Mouse (Mus musculus) midbrain, embryonic 16.5 days (tissue): ENCODE data around the gene Rffl. TPM values are rescaled to one million over a fixed set of nuclear protein-coding genes. Genes with fewer than 3 reads are reported as not detected.

ENCODE experiments used
- ATAC-seq: fragments of 200-750 bp; cut with Nextera tagmentation; 2 replicates; pipeline ENCODE4 v1.8.0; 2017; ENCODE audit warnings: moderate TSS enrichment
- H3K27ac ChIP-seq: fragments of 300-500 bp; sonication (generic); 2 replicates; pipeline ENCODE4 v1.5.1; 2014; ENCODE audit warnings: mild to moderate bottlenecking, low read length, mixed read lengths
- H3K27me3 ChIP-seq: fragments of 300-500 bp; sonication (generic); 2 replicates; pipeline ENCODE4 v1.6.1; 2014; ENCODE audit warnings: low read depth, low read length, mixed read lengths; ENCODE audit not compliant: control insufficient read depth, insufficient read depth
- H3K36me3 ChIP-seq: fragments of 300-500 bp; sonication (generic); 2 replicates; pipeline ENCODE4 v1.6.1; 2014; ENCODE audit warnings: mild to moderate bottlenecking, low read length, moderate library complexity, mixed read lengths; ENCODE audit not compliant: control insufficient read depth, insufficient read depth
- H3K4me1 ChIP-seq: fragments of 300-500 bp; sonication (generic); 2 replicates; pipeline ENCODE4 v1.6.1; 2014; ENCODE audit warnings: mild to moderate bottlenecking, low read length, mixed read lengths; ENCODE audit not compliant: control insufficient read depth, insufficient read depth
- H3K4me2 ChIP-seq: fragments of 300-500 bp; sonication (generic); 2 replicates; pipeline ENCODE4 v1.6.1; 2014; ENCODE audit warnings: mild to moderate bottlenecking, low read length, mixed read lengths
- H3K4me3 ChIP-seq: fragments of 300-500 bp; sonication (generic); 2 replicates; pipeline ENCODE4 v1.5.1; 2014; ENCODE audit warnings: low read depth, mild to moderate bottlenecking, low read length, moderate library complexity, mixed read lengths
- H3K9ac ChIP-seq: fragments of 300-500 bp; sonication (generic); 2 replicates; pipeline ENCODE4 v1.6.1; 2014; ENCODE audit warnings: low read depth, low read length, mixed read lengths
- H3K9me3 ChIP-seq: fragments of 300-500 bp; sonication (generic); replicated peaks from 2 replicates; pipeline ENCODE4 v1.6.1; 2014; ENCODE audit warnings: mild to moderate bottlenecking, low read length, mixed read lengths; ENCODE audit not compliant: control insufficient read depth, poor library complexity, severe bottlenecking
- WGBS: fragments of 180-500 bp; shearing (Covaris S2); extraction: QIAGEN DNeasy Blood & Tissue Kit; methylation state at CpG from one replicate; pipeline ENCODE4 v1.1.7; 2014; 5-methylcytosine and 5-hydroxymethylcytosine counted together
- polyA plus RNA-seq: library from polyadenylated mRNA; unstranded; fragments of >200 nt; fragmentation: Nextera tagmentation; extraction: Ambion mirVana; gene quantifications from 2 replicates; pipeline ENCODE4 v1.2.1, GENCODE M21; 2015

Gene Rffl
- polyA plus RNA-seq, 1 experiment from 2014 or later: 3.9 TPM

DNA sequence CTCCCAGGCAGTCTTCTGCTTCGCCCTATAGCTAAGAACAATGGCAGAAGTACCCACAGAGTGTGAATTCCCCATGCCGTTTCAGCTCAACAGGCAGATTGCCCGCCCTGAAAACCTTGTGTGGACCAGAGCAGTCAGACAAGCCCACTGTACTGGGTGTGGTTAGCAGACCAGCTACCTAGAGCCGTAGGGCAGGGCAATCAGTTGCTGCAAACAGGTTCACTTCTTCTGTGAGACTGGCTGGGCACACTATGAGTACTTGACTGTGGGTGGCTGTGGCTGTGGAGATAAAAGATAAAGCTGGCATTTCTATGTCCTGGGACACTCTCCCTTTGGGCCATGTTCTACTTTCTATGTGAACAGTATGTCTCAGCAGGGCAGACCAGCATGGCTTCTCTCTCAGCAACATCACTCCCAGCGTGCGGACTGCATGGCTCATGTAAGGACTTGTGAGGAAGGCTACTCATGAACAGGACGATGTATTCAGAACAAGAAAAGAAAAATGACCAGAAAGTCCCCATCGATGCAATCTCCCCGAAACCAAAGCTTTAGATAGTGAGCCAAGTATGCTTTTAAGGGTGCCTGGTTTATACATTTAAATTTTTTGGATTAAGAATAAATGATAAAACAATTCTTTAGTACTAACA lies 15.6 kb downstream of the Rffl start:
- Histone ChIP-seq H3K9ac (no peak overlapping the region), H3K4me2 (no peak overlapping the region), H3K36me3 (no peaks in the 10 kb centered on the region), H3K4me1 (no peaks in the 10 kb centered on the region), H3K4me3 (no peak overlapping the region), H3K9me3 (no peaks in the 10 kb centered on the region), H3K27me3 (no peaks in the 10 kb centered on the region), H3K27ac (no peak overlapping the region)
- ATAC-seq: no peak
- WGBS: 76% methylated on average over 9 of the region's 9 CpGs

DNA sequence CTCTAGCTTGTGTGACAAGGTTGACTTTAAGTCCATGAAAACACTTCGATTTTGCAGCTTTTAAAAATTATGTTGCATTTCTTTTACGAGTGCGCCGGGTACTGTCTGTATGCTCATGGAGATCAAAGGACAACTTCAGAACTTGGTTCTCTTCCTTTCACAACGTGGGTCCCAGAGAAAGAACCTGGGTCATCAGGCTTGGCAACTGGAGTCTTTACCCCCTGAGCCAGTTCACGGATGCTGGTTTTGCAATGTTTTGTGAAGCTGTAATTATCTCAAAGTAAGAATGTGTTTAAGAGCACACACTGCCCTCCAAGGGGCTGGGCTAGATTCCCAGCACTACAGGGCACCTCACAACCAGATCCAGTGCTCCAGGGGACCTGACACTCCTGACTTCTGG lies 16.9 kb downstream of the Rffl start:
- no peak overlapping the region for H3K4me2 ChIP-seq
- no peaks in the 10 kb centered on the region; the same call in 1 of the 2 replicates for H3K4me1 ChIP-seq
- H3K27me3 ChIP-seq: no peaks in the 10 kb centered on the region
- H3K9me3 ChIP-seq: no peaks in the 10 kb centered on the region
- no peaks in the 10 kb centered on the region for H3K36me3 ChIP-seq
- H3K9ac ChIP-seq: no peak overlapping the region
- H3K27ac ChIP-seq: no peak overlapping the region
- no peak for ATAC-seq
- 89% methylated on average over 6 of the region's 6 CpGs for WGBS
- no peak overlapping the region for H3K4me3 ChIP-seq

GRCm38 (mm10) chr11:82852958-82853357 lies 18.1 kb downstream of the Rffl start:
- WGBS: 90% methylated on average over 7 of the region's 7 CpGs
- no peaks in the 10 kb centered on the region for H3K9me3 ChIP-seq
- ATAC-seq: no peak

DNA sequence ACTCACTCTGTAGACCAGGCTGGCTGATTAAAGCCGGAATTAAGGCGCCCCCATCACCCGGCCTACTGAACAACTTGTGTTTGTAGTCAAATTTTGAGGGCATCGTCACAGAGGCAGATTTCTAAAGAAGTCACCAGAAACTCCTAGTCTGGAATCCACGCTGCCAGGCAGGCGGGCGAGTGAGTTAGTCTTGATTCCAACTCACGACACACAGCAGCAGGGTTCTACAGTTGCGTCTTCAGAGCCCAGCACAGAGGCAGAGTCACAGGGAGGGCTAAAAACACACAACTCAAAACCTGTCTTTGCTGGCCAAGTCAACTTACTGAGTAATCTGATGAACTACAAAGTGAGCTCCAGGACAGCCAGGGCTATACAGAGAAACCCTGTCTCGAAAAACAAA lies 18.5 kb downstream of the Rffl start:
- Histone ChIP-seq H3K9me3 (no peaks in the 10 kb centered on the region), H3K27ac (no peak overlapping the region), H3K36me3 (no peaks in the 10 kb centered on the region), H3K27me3 (no peaks in the 10 kb centered on the region), H3K4me3 (no peak overlapping the region), H3K9ac (no peak overlapping the region), H3K4me2 (no peak overlapping the region), H3K4me1 (no peaks in the 10 kb centered on the region; the same call in 1 of the 2 replicates)
- ATAC-seq: no peak
- 82% methylated on average over 10 of the region's 10 CpGs for WGBS

More at GRCm38 (mm10) chr11:82852958-82853357, 18.1 kb downstream of the Rffl start:
- H3K27me3 ChIP-seq: no peaks in the 10 kb centered on the region
- H3K9ac ChIP-seq: no peak overlapping the region
- no peak overlapping the region for H3K4me2 ChIP-seq
- no peaks in the 10 kb centered on the region for H3K36me3 ChIP-seq
- H3K4me3 ChIP-seq: no peak overlapping the region
- no peak overlapping the region for H3K27ac ChIP-seq
- no peaks in the 10 kb centered on the region; the same call in 1 of the 2 replicates for H3K4me1 ChIP-seq

DNA sequence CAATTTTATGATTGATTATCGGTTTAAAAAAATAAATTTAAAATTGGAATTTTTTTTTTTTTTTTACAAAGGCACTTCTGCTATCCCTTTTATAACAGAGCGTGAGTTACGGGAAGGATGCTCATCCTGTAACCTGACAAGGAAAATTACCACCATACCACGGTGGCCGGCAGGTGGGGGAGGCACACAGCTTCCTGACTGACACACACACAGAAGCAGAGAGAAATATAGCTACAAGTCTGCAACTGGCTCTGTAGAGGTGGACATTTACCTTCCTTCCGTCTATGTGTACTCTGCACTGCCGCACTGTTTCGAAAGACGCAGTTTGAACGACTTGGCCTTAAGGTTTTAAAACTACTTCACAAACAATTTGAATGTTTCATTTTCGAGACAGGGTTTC lies 18.9 kb downstream of the Rffl start:
- no peak overlapping the region for H3K4me2 ChIP-seq
- no peaks in the 10 kb centered on the region for H3K9me3 ChIP-seq
- no peaks in the 10 kb centered on the region for H3K27me3 ChIP-seq
- no peaks in the 10 kb centered on the region for H3K36me3 ChIP-seq
- H3K4me1 ChIP-seq: peaks cover 3% of the 10 kb centered on the region; the same call in 1 of the 2 replicates
- H3K27ac ChIP-seq: no peak overlapping the region
- no peak overlapping the region for H3K9ac ChIP-seq
- H3K4me3 ChIP-seq: no peak overlapping the region
- 86% methylated on average over 11 of the region's 11 CpGs for WGBS
- no peak for ATAC-seq

- WGBS: 46% methylated on average over 5 of the region's 5 CpGs
- 0 out of 2 replicates have a peak overlapping the region, but pooled peaks have one; percentile 1 for H3K27ac ChIP-seq
- no peaks in the 10 kb centered on the region for H3K36me3 ChIP-seq
- H3K4me2 ChIP-seq: no peak overlapping the region
- no peak for ATAC-seq
- no peak overlapping the region for H3K4me3 ChIP-seq
- no peak overlapping the region for H3K9ac ChIP-seq
- peaks cover 14% of the 10 kb centered on the region for H3K4me1 ChIP-seq
- no peaks in the 10 kb centered on the region for H3K9me3 ChIP-seq
- H3K27me3 ChIP-seq: no peaks in the 10 kb centered on the region
Measured at GRCm38 (mm10) chr11:82850259-82850658, 20.8 kb downstream of the Rffl start.

GRCm38 (mm10) chr11:82847571-82848000 lies 23.4 kb downstream of the Rffl start:
- WGBS: 16% methylated on average over 6 of the region's 6 CpGs
- H3K4me3 ChIP-seq: no peak overlapping the region
- ATAC-seq: no peak
- no peaks in the 10 kb centered on the region for H3K27me3 ChIP-seq
- no peaks in the 10 kb centered on the region for H3K36me3 ChIP-seq
- H3K9me3 ChIP-seq: no peaks in the 10 kb centered on the region
- peaks cover 14% of the 10 kb centered on the region for H3K4me1 ChIP-seq
- H3K9ac ChIP-seq: no peak overlapping the region
- no peak overlapping the region for H3K27ac ChIP-seq
- no peak overlapping the region for H3K4me2 ChIP-seq

DNA sequence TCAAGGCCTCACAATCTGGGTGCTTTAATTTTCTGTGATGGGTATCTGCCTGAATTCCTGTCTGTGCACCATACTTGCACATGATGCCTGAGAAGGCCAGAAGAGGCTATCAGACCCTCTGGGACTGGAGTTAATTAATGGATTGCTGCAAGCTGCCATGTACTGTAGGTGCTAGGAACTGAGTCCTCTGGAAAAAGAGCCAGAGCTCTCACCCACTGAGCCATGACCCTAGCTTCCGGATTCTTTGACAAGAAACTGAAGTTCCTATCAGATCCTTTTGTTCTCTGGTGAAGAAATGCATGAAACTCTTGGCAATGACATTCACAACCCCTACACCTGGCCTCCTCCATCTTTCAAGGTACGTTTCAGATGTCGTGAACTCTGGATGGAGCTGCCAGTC lies 24.1 kb downstream of the Rffl start:
- Histone ChIP-seq H3K9ac (no peak overlapping the region), H3K36me3 (no peaks in the 10 kb centered on the region), H3K27me3 (no peaks in the 10 kb centered on the region), H3K4me1 (peaks cover 14% of the 10 kb centered on the region), H3K9me3 (no peaks in the 10 kb centered on the region), H3K27ac (no peak overlapping the region), H3K4me2 (no peak overlapping the region), H3K4me3 (no peak overlapping the region)
- ATAC-seq: no peak
- WGBS: 63% methylated on average over 3 of the region's 3 CpGs

GRCm38 (mm10) chr11:82846079-82846436 lies 25.0 kb downstream of the Rffl start:
- Histone ChIP-seq H3K4me2 (peak overlapping the region; percentile 43), H3K27me3 (no peaks in the 10 kb centered on the region)

More at GRCm38 (mm10) chr11:82846079-82846436, 25.0 kb downstream of the Rffl start:
- no peaks in the 10 kb centered on the region for H3K9me3 ChIP-seq
- H3K9ac ChIP-seq: peak overlapping the region; percentile 37
- H3K27ac ChIP-seq: peak overlapping the region; percentile 33; the same call in 1 of the 2 replicates
- peak overlapping the region; percentile 21 for H3K4me3 ChIP-seq
- ATAC-seq: peak; percentile 25; the same call in 1 of the 2 replicates
- H3K36me3 ChIP-seq: no peaks in the 10 kb centered on the region
- peaks cover 14% of the 10 kb centered on the region for H3K4me1 ChIP-seq
- 41% methylated on average over 4 of the region's 4 CpGs for WGBS
